19 mouse cellular contexts compared by ENCODE assay signal in genomic region chr8:128517546-128518102, GRCm38 (mm10).
DNase-seq lines count a peak whose midpoint lies in the region; ATAC-seq and TF ChIP-seq lines count a peak whose summit lies in the region.
"Had no signal": no experiment of that assay in that cellular context is flagged by ENCODE, and none has a peak within 500 bp of the region (broad histone marks: within the 10 kb centered on the region; RNA-seq: fewer than 3 reads in every experiment).

No protein-coding gene starts in this region.

- H3K27ac ChIP-seq in layer of hippocampus, adult 2 months: no peak overlapping the region
- H3K27ac ChIP-seq: forebrain, embryonic 12.5 days; heart, embryonic 15.5 days; hindbrain, embryonic 12.5 days; macrophage had no signal

- ATAC-seq in activated CD4-positive, CD25-positive, alpha-beta regulatory T cell, adult 4 months: peak; percentile 50
- peak; percentile 83 for ATAC-seq in megakaryocyte progenitor cell, adult 5-6 weeks (replicated peaks; ENCODE audit: poor library complexity)

- no peak overlapping the region for H3K4me3 ChIP-seq in layer of hippocampus, adult 2 months
- H3K4me3 ChIP-seq: forebrain, embryonic 12.5 days; heart, embryonic 15.5 days; hindbrain, embryonic 12.5 days; myocyte had no signal

- DNase-seq in layer of hippocampus, adult 2 months (ENCODE audit: low spot score in 2 of 2): no peak
- DNase-seq in layer of hippocampus, postnatal 14 days (ENCODE audit: low spot score in 2 of 2): no peak
- peak; percentile 61 for DNase-seq in CD4-positive helper T cell, adult 2 months (ENCODE audit: low read depth, low spot score)
- no peak for DNase-seq in B cell, adult 2 months
- no peak for DNase-seq in gastrocnemius, postnatal 25 days
- DNase-seq: cerebellum, adult 9-11 months; kidney, adult 18-20 months; kidney, postnatal 25 days; layer of hippocampus, adult 9-11 months; lung, adult 2 months; midbrain, embryonic 14.5 days; right cerebral cortex, postnatal 4 days had no signal

- TF ChIP-seq CTCF in layer of hippocampus, adult 2 months (conservative IDR thresholded peaks at IDR 0.05): 0 out of 2 replicates have a peak, but pooled peaks have one; percentile 11
